Mouse (Mus musculus) heart, embryonic 13.5 days (tissue): ENCODE measurements around the gene 6030458C11Rik. TPM values are rescaled to one million over a fixed set of nuclear protein-coding genes. Genes with fewer than 3 reads are reported as not detected.
"Not testable (repeated sequence)": the region's sequence is repeated elsewhere in the genome, so short reads cannot be mapped to it uniquely, and the experiment has no call there.

Source experiments
- ATAC-seq: fragments of 200-750 bp; cut with Nextera tagmentation; 2 replicates; pipeline ENCODE4 v1.8.0; 2017; ENCODE audit warnings: moderate TSS enrichment; ENCODE audit not compliant: insufficient number of reproducible peaks, low FRiP score, low TSS enrichment; ENCODE audit errors: extremely low read depth
- H3K27ac ChIP-seq: fragments of 300-500 bp; sonication (generic); replicated peaks from 2 replicates; pipeline ENCODE4 v1.5.1; 2015; ENCODE audit warnings: moderate library complexity, mild to moderate bottlenecking, inconsistent platforms
- H3K27me3 ChIP-seq: fragments of 300-500 bp; sonication (generic); replicated peaks from 2 replicates; pipeline ENCODE4 v1.6.1; 2015; ENCODE audit warnings: mild to moderate bottlenecking, inconsistent platforms
- H3K36me3 ChIP-seq: fragments of 300-500 bp; sonication (generic); 2 replicates; pipeline ENCODE4 v1.6.1; 2015; ENCODE audit warnings: mild to moderate bottlenecking, inconsistent platforms
- H3K4me1 ChIP-seq: fragments of 300-500 bp; sonication (generic); 2 replicates; pipeline ENCODE4 v1.6.1; 2015; ENCODE audit warnings: inconsistent platforms
- H3K4me2 ChIP-seq: fragments of 300-500 bp; sonication (generic); 2 replicates; pipeline ENCODE4 v1.6.1; 2015; ENCODE audit warnings: inconsistent platforms, mild to moderate bottlenecking, moderate library complexity
- H3K4me3 ChIP-seq: fragments of 300-500 bp; sonication (generic); 2 replicates; pipeline ENCODE4 v1.5.1; 2015; ENCODE audit warnings: moderate library complexity, mild to moderate bottlenecking, inconsistent platforms
- H3K9ac ChIP-seq: fragments of 300-500 bp; sonication (generic); 2 replicates; pipeline ENCODE4 v1.6.1; 2015; ENCODE audit warnings: inconsistent platforms, mild to moderate bottlenecking, moderate library complexity
- H3K9me3 ChIP-seq: fragments of 300-500 bp; sonication (generic); 2 replicates; pipeline ENCODE4 v1.6.1; 2016; ENCODE audit warnings: inconsistent platforms
- WGBS: fragments of 180-500 bp; shearing (Covaris S2); methylation state at CpG from one replicate; pipeline ENCODE4 v1.1.7; 2015; ENCODE audit warnings: mixed read lengths; 5-methylcytosine and 5-hydroxymethylcytosine counted together
- polyA plus RNA-seq: library from polyadenylated mRNA; unstranded; fragments of >200 nt; fragmentation: Nextera tagmentation; extraction: Ambion mirVana; gene quantifications from 2 replicates; pipeline ENCODE4 v1.2.1, GENCODE M21; 2015

The 6030458C11Rik gene
- polyA plus RNA-seq, 1 experiment from 2014 or later, result 26.8 TPM

- Histone ChIP-seq H3K36me3 (peaks cover 59% of the 10 kb centered on the region), H3K27me3 (no peaks in the 10 kb centered on the region), H3K4me3 (peak overlapping the region; percentile 96; the same call in 1 of the 2 replicates), H3K4me2 (peak overlapping the region; percentile 89), H3K9me3 (no peaks in the 10 kb centered on the region), H3K9ac (no peak overlapping the region), H3K27ac (no peak overlapping the region), H3K4me1 (peaks cover 25% of the 10 kb centered on the region)
- 67% methylated on average over 9 of the region's 9 CpGs for WGBS
- no peak for ATAC-seq
Observed at GRCm38 (mm10) chr15:12822416-12823395, 1.7 kb downstream of the 6030458C11Rik start.

GRCm38 (mm10) chr15:12817592-12817991 lies 6.9 kb downstream of the 6030458C11Rik start:
- H3K9ac ChIP-seq, result no peak overlapping the region
- H3K9me3 ChIP-seq, result no peaks in the 10 kb centered on the region
- H3K4me1 ChIP-seq, result no peaks in the 10 kb centered on the region
- no peak overlapping the region for H3K27ac ChIP-seq
- no peak for ATAC-seq
- H3K4me3 ChIP-seq, result no peak overlapping the region
- 91% methylated on average over 8 of the region's 8 CpGs for WGBS
- no peak overlapping the region for H3K4me2 ChIP-seq
- H3K27me3 ChIP-seq, result no peaks in the 10 kb centered on the region
- H3K36me3 ChIP-seq, result peaks cover 93% of the 10 kb centered on the region

- H3K4me3 ChIP-seq, result no peak overlapping the region
- no peak overlapping the region for H3K27ac ChIP-seq
- ATAC-seq, result no peak
- no peaks in the 10 kb centered on the region for H3K27me3 ChIP-seq
- H3K4me2 ChIP-seq, result no peak overlapping the region
- no peaks in the 10 kb centered on the region for H3K4me1 ChIP-seq
- WGBS, result 92% methylated on average over 11 of the region's 11 CpGs
- peaks cover 98% of the 10 kb centered on the region for H3K36me3 ChIP-seq
- H3K9ac ChIP-seq, result no peak overlapping the region
- no peaks in the 10 kb centered on the region for H3K9me3 ChIP-seq
Observed at GRCm38 (mm10) chr15:12812646-12813045, 11.8 kb downstream of the 6030458C11Rik start.

- Histone ChIP-seq H3K36me3 (peaks cover 86% of the 10 kb centered on the region), H3K9me3 (no peaks in the 10 kb centered on the region), H3K4me3 (no peak overlapping the region), H3K27ac (no peak overlapping the region), H3K4me1 (no peaks in the 10 kb centered on the region), H3K27me3 (no peaks in the 10 kb centered on the region), H3K9ac (no peak overlapping the region), H3K4me2 (no peak overlapping the region)
- ATAC-seq, result no peak
- WGBS, result 70% methylated on average over 6 of the region's 6 CpGs
Observed at GRCm38 (mm10) chr15:12809305-12809704, 15.1 kb downstream of the 6030458C11Rik start.

- no peaks in the 10 kb centered on the region for H3K27me3 ChIP-seq
- peaks cover 65% of the 10 kb centered on the region for H3K36me3 ChIP-seq
- no peak overlapping the region for H3K4me2 ChIP-seq
- no peak for ATAC-seq
- 89% methylated on average over 10 of the region's 10 CpGs for WGBS
- H3K27ac ChIP-seq, result no peak overlapping the region
- no peaks in the 10 kb centered on the region for H3K4me1 ChIP-seq
- no peaks in the 10 kb centered on the region for H3K9me3 ChIP-seq
- no peak overlapping the region for H3K4me3 ChIP-seq
- H3K9ac ChIP-seq, result no peak overlapping the region
Observed at GRCm38 (mm10) chr15:12807088-12807487, 17.4 kb downstream of the 6030458C11Rik start.

GRCm38 (mm10) chr15:12805071-12805470 lies 19.4 kb downstream of the 6030458C11Rik start:
- H3K4me1 ChIP-seq, result peaks cover 8% of the 10 kb centered on the region
- H3K36me3 ChIP-seq, result peaks cover 45% of the 10 kb centered on the region
- no peak overlapping the region for H3K27ac ChIP-seq
- no peak for ATAC-seq
- no peak overlapping the region for H3K4me2 ChIP-seq
- H3K4me3 ChIP-seq, result no peak overlapping the region
- no peaks in the 10 kb centered on the region for H3K27me3 ChIP-seq
- no peak overlapping the region for H3K9ac ChIP-seq
- no peaks in the 10 kb centered on the region for H3K9me3 ChIP-seq
- 83% methylated on average over 4 of the region's 4 CpGs for WGBS

GRCm38 (mm10) chr15:12801142-12801506 lies 23.3 kb downstream of the 6030458C11Rik start:
- 67% methylated on average over 2 of the region's 2 CpGs for WGBS
- ATAC-seq, H3K36me3 ChIP-seq, H3K27me3 ChIP-seq, H3K4me3 ChIP-seq, H3K9ac ChIP-seq, H3K27ac ChIP-seq, H3K9me3 ChIP-seq: not testable (repeated sequence)
- Histone ChIP-seq H3K4me1 (peaks cover 10% of the 10 kb centered on the region), H3K4me2 (peak overlapping the region; percentile 52)

GRCm38 (mm10) chr15:12800405-12801141 lies 23.9 kb downstream of the 6030458C11Rik start:
- Histone ChIP-seq H3K36me3 (peaks cover under 1% of the 10 kb centered on the region), H3K4me3 (peak overlapping the region; percentile 26), H3K9me3 (no peaks in the 10 kb centered on the region), H3K4me2 (peak overlapping the region; percentile 52), H3K9ac (peak overlapping the region; percentile 50), H3K27ac (no peak overlapping the region), H3K27me3 (no peaks in the 10 kb centered on the region), H3K4me1 (peaks cover 10% of the 10 kb centered on the region)
- 20% methylated on average over 15 of the region's 15 CpGs for WGBS
- ATAC-seq, result no peak

GRCm38 (mm10) chr15:12798043-12798442 lies 26.4 kb downstream of the 6030458C11Rik start:
- WGBS, result 42% methylated on average over 6 of the region's 6 CpGs
- no peaks in the 10 kb centered on the region for H3K36me3 ChIP-seq
- no peak for ATAC-seq

GRCm38 (mm10) chr15:12795909-12796470 lies 28.5 kb downstream of the 6030458C11Rik start:
- Histone ChIP-seq H3K27me3 (no peaks in the 10 kb centered on the region), H3K36me3 (no peaks in the 10 kb centered on the region), H3K4me1 (peaks cover 10% of the 10 kb centered on the region), H3K4me2 (no peak overlapping the region), H3K27ac (no peak overlapping the region), H3K4me3 (no peak overlapping the region), H3K9me3 (no peaks in the 10 kb centered on the region), H3K9ac (no peak overlapping the region)
- no peak for ATAC-seq
- WGBS, result 45% methylated on average over 13 of the region's 13 CpGs

More at GRCm38 (mm10) chr15:12798043-12798442, 26.4 kb downstream of the 6030458C11Rik start:
- Histone ChIP-seq H3K27ac (no peak overlapping the region), H3K4me3 (no peak overlapping the region), H3K4me1 (peaks cover 10% of the 10 kb centered on the region), H3K4me2 (no peak overlapping the region), H3K27me3 (no peaks in the 10 kb centered on the region), H3K9ac (no peak overlapping the region), H3K9me3 (no peaks in the 10 kb centered on the region)

- ATAC-seq, result no peak
- no peak overlapping the region for H3K4me2 ChIP-seq
- no peaks in the 10 kb centered on the region for H3K27me3 ChIP-seq
- H3K9me3 ChIP-seq, result peaks cover 3% of the 10 kb centered on the region; the same call in 1 of the 2 replicates
- H3K36me3 ChIP-seq, result no peaks in the 10 kb centered on the region
- no peak overlapping the region for H3K27ac ChIP-seq
- peaks cover 6% of the 10 kb centered on the region for H3K4me1 ChIP-seq
- H3K9ac ChIP-seq, result no peak overlapping the region
- H3K4me3 ChIP-seq, result no peak overlapping the region
- WGBS, result 1% methylated on average over 2 of the region's 2 CpGs
Observed at GRCm38 (mm10) chr15:12795457-12795894, 29.0 kb downstream of the 6030458C11Rik start.
